Mouse (Mus musculus): Measurements from ENCODE around the gene Adcy7.

DNA sequence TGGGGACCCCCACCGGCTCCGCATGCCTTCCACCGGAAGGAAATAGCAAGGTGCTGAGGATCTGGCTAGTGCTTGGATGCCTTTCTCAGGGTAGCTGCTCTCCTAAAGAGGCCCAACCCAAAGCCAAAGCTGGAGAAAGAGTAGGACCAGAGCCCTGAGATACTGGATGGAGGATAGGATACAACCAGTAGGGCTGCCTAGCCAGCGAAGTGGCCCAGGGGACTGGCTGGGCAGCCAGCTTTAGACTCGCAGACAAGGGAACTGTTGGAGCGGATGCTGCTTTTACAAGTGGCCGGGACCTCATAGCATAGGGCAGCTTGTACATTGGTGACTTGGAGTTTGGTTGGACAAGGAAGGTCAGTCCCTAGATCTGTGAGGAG lies 838 bp downstream of the Adcy7 start:
- no peak for TF ChIP-seq CTCF (IDR thresholded peaks at IDR 0.05; ENCODE audit: control insufficient read depth, insufficient read depth, insufficient replicate concordance, low read depth, low read length)
- TF ChIP-seq POLR2A (IDR thresholded peaks at IDR 0.05; ENCODE audit: control insufficient read depth, low read depth, low read length) = no peak
